ENCODE assay signal across 22 mouse cellular contexts in the genomic region with DNA sequence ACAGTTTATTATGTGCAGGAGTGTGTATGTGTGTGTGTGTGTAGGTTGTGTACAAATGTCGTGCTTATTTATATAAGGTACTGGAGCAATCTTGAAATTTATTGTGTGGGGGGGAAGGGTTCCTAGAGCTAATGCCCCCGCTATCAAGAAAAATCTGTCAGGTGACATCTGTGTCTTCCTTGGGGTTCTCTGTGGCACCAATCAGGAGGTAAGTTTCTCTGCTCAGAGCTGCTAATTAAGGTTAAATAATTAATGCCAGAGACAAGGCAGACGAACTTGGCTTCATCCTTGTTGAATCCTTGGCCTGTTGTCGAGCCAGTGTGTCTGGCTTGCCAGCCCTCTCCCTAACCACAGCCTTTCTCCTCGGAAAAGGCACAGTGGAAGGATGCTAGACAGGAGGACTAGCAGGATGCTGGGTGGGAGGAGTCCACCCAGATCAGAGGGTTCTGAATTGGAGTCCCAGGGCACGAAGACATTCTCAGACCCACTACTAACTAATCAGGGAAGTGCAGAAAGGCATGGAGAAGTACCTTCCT.
DNase-seq lines count a peak whose midpoint lies in the region; ATAC-seq and TF ChIP-seq lines count a peak whose summit lies in the region.
"Had no signal": no experiment of that assay in that cellular context is flagged by ENCODE, and none has a peak within 500 bp of the region (broad histone marks: within the 10 kb centered on the region; RNA-seq: fewer than 3 reads in every experiment).

No protein-coding gene starts in this region.

- peak; percentile 42 to 56 for DNase-seq in cerebellum, postnatal 14 days
- no peak for DNase-seq in midbrain, embryonic 11.5 days (ENCODE audit: low spot score, missing footprints)
- no peak for DNase-seq in layer of hippocampus, adult 2 months (ENCODE audit: low spot score in 2 of 2)
- no peak for DNase-seq in gastrocnemius, postnatal 25 days
- DNase-seq: B cell, adult 2 months; kidney, adult 2 months; liver, embryonic 13.5 days; lung, adult 2 months; lung, postnatal 14 days; midbrain, embryonic 14.5 days; right cerebral cortex, adult 18-20 months; right cerebral cortex, postnatal 4 days; thymus, postnatal 14 days had no signal

- TF ChIP-seq CTCF in layer of hippocampus, adult 2 months (conservative IDR thresholded peaks at IDR 0.05), result no peak

- no peaks in the 10 kb centered on the region for H3K27me3 ChIP-seq in midbrain, embryonic 13.5 days
- no peaks in the 10 kb centered on the region for H3K27me3 ChIP-seq in midbrain, embryonic 11.5 days (ENCODE audit: control insufficient read depth, insufficient read depth, low read length)
- no peaks in the 10 kb centered on the region for H3K27me3 ChIP-seq in hindbrain, embryonic 13.5 days
- H3K27me3 ChIP-seq: Patski had no signal

- WGBS in midbrain, embryonic 13.5 days, result 68% methylated on average over 6 of the region's 6 CpGs
- WGBS in midbrain, embryonic 11.5 days, result 77% methylated on average over 6 of the region's 6 CpGs
- 60% methylated on average over 6 of the region's 6 CpGs for WGBS in hindbrain, embryonic 13.5 days

- no peak overlapping the region for H3K4me2 ChIP-seq in midbrain, embryonic 13.5 days (replicated peaks)
- H3K4me2 ChIP-seq in midbrain, embryonic 11.5 days, result no peak overlapping the region
- H3K4me2 ChIP-seq in hindbrain, embryonic 13.5 days, result no peak overlapping the region
- H3K4me2 ChIP-seq: liver, embryonic 13.5 days had no signal

- peak overlapping the region; percentile 39; the same call in 1 of the 2 replicates for H3K27ac ChIP-seq in midbrain, embryonic 13.5 days
- no peak overlapping the region for H3K27ac ChIP-seq in midbrain, embryonic 11.5 days (ENCODE audit: low read depth, low read length)
- peak overlapping the region; percentile 63 for H3K27ac ChIP-seq in hindbrain, embryonic 13.5 days
- no peak overlapping the region for H3K27ac ChIP-seq in layer of hippocampus, adult 2 months
- H3K27ac ChIP-seq: kidney, postnatal 0 days; left cerebral cortex, adult 2 months; liver, embryonic 13.5 days had no signal

- peaks cover 21% of the 10 kb centered on the region for H3K4me1 ChIP-seq in midbrain, embryonic 13.5 days (replicated peaks)
- H3K4me1 ChIP-seq in midbrain, embryonic 11.5 days (ENCODE audit: control insufficient read depth, insufficient read depth, low read length), result peaks cover 5% of the 10 kb centered on the region; the same call in 1 of the 2 replicates
- peaks cover 30% of the 10 kb centered on the region for H3K4me1 ChIP-seq in hindbrain, embryonic 13.5 days (replicated peaks)
- H3K4me1 ChIP-seq: liver, embryonic 13.5 days had no signal

- no peak overlapping the region for H3K9ac ChIP-seq in midbrain, embryonic 13.5 days (replicated peaks)
- H3K9ac ChIP-seq in midbrain, embryonic 11.5 days (ENCODE audit: low read length), result no peak overlapping the region
- H3K9ac ChIP-seq in hindbrain, embryonic 13.5 days, result no peak overlapping the region
- H3K9ac ChIP-seq: liver, embryonic 13.5 days had no signal

- no peaks in the 10 kb centered on the region for H3K36me3 ChIP-seq in midbrain, embryonic 13.5 days
- no peaks in the 10 kb centered on the region for H3K36me3 ChIP-seq in midbrain, embryonic 11.5 days (ENCODE audit: control insufficient read depth, insufficient read depth, low read length)
- no peaks in the 10 kb centered on the region for H3K36me3 ChIP-seq in hindbrain, embryonic 13.5 days
- H3K36me3 ChIP-seq: embryonic facial prominence, embryonic 10.5 days; G1E; liver, embryonic 13.5 days had no signal

- peaks cover 3% of the 10 kb centered on the region; the same call in 1 of the 2 replicates for H3K9me3 ChIP-seq in midbrain, embryonic 13.5 days
- no peaks in the 10 kb centered on the region for H3K9me3 ChIP-seq in midbrain, embryonic 11.5 days (ENCODE audit: control insufficient read depth, low read length)
- H3K9me3 ChIP-seq in hindbrain, embryonic 13.5 days, result peaks cover 7% of the 10 kb centered on the region; the same call in 1 of the 2 replicates
- H3K9me3 ChIP-seq: embryonic facial prominence, embryonic 10.5 days; G1E; liver, embryonic 13.5 days had no signal

- no peak for ATAC-seq in cerebellum, adult (ENCODE audit: insufficient number of reproducible peaks, low FRiP score, low TSS enrichment)
- ATAC-seq in midbrain, embryonic 13.5 days, result peak; percentile 46; the same call in 1 of the 2 replicates
- ATAC-seq in midbrain, embryonic 11.5 days (ENCODE audit: low FRiP score), result no peak
- ATAC-seq in hindbrain, embryonic 13.5 days (ENCODE audit: low FRiP score), result no peak
- ATAC-seq: Patski had no signal

- H3K4me3 ChIP-seq in midbrain, embryonic 13.5 days (replicated peaks), result no peak overlapping the region
- no peak overlapping the region for H3K4me3 ChIP-seq in midbrain, embryonic 11.5 days (ENCODE audit: low read depth, low read length)
- H3K4me3 ChIP-seq in hindbrain, embryonic 13.5 days, result no peak overlapping the region
- no peak overlapping the region for H3K4me3 ChIP-seq in layer of hippocampus, adult 2 months
- H3K4me3 ChIP-seq: embryonic facial prominence, embryonic 10.5 days; left cerebral cortex, adult 2 months; liver, embryonic 13.5 days; myocyte had no signal

Comparison
In these comparisons a context has a peak if more than half of its experiments do, and no peak if none do; other contexts are left out.
1. H3K27ac ChIP-seq: peak in midbrain, embryonic 13.5 days (single experiment) and hindbrain, embryonic 13.5 days (single experiment); none in midbrain, embryonic 11.5 days (single experiment) and layer of hippocampus, adult 2 months (single experiment).
2. DNase-seq: peak in cerebellum, postnatal 14 days (2 of 2); none in midbrain, embryonic 11.5 days (single experiment), layer of hippocampus, adult 2 months (0 of 2) and gastrocnemius, postnatal 25 days (single experiment).